Mouse (Mus musculus) olfactory bulb, adult 2 months (tissue): Measurements from ENCODE around the gene Ipo11.

ENCODE experiments used
- CTCF ChIP-seq: fragments of 200-500 bp; IDR thresholded peaks from 2 replicates; pipeline ENCODE4 v1.5.1; 2012; ENCODE audit warnings: low read depth, mild to moderate bottlenecking, low read length, moderate library complexity; ENCODE audit not compliant: insufficient read depth
- POLR2A ChIP-seq: fragments of 200-500 bp; IDR thresholded peaks from 2 replicates; pipeline ENCODE4 v1.6.1; 2012; ENCODE audit warnings: mild to moderate bottlenecking, low read depth, low read length, moderate library complexity; ENCODE audit not compliant: insufficient read depth

DNA sequence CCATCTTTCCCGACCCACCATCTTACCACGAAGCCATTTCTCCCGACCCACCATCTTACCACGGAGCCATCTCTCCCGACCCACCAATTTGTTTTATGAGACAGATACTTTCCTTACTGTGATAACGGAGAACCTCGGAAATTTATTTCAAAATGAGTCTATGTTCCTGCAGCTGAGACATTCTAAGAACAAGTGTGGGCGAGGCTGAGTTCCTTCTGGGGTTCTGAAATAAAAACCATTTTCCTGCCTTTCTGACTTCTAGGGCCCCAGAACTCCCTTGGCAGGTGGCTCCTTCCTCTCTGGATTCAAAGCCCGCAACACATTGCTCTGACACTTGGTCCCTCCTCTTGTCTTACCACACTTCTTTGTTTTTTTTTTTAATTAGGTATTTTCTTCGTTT lies 168.0 kb downstream of the Ipo11 start:
- TF ChIP-seq POLR2A (no peak), CTCF (no peak)
